Mouse (Mus musculus): Measurements from ENCODE around the gene Bag1. TPM values are rescaled to one million over a fixed set of nuclear protein-coding genes. Genes with fewer than 3 reads are reported as not detected.

Bag1 gene
- polyA plus RNA-seq, 1 experiment from 2014 or later, result 145 TPM

DNA sequence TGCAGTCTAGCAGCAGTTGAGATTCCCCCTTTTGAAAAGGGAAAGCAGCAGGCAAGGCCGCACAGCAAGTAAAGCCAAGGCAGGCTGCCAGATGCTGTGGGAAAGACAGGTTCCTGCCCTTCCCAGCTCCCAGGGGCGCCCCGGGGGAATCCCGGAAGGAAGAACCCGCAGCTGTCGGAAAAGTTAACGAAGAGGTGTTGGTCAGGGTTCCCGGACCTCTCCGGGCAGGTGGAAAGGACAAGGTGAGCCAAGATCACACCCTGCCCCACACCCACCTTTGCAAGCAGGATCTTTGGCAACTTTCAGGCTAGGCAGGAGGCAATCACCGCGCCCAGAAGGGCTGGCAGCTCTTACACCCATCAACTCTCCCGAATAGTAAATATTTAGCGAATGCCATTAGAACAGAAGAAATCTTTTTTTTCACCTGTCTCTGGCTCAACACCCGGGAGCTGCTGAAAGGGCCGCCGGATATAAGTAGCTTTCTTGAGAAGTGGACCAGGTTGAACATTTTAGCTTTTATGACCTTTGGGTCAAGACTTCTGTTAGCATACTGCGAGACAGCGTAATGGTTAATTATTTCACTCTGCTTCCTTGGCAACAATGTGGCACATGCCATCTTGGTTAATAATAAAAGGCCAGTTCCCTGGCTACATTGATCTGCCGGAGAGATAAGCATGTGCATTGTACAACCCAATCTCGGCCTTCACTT, 39.7 kb downstream of the Bag1 start:
- H3K9me3 ChIP-seq (replicated peaks), result no peaks in the 10 kb centered on the region
- H3K4me1 ChIP-seq (replicated peaks), result peaks cover 4% of the 10 kb centered on the region; the same call in 1 of the 2 replicates
- WGBS (ENCODE audit: insufficient replicate concordance), result 42% methylated on average over 20 of the region's 20 CpGs
- H3K27ac ChIP-seq, result no peak overlapping the region
- peak overlapping the region; percentile 21; the same call in 1 of the 2 replicates for H3K4me2 ChIP-seq
- ATAC-seq (ENCODE audit: low read depth) (no peak), DNase-seq (no peak)
- H3K27me3 ChIP-seq, result no peaks in the 10 kb centered on the region
- H3K4me3 ChIP-seq (replicated peaks), result no peak overlapping the region
- no peaks in the 10 kb centered on the region for H3K36me3 ChIP-seq
- H3K9ac ChIP-seq, result no peak overlapping the region

GRCm38 (mm10) chr4:40906298-40906697, 41.8 kb downstream of the Bag1 start:
- no peaks in the 10 kb centered on the region for H3K27me3 ChIP-seq
- no peak overlapping the region for H3K4me2 ChIP-seq
- H3K9ac ChIP-seq, result no peak overlapping the region
- whole genome bisulfite sequencing (ENCODE audit: insufficient replicate concordance), result 45% methylated on average over 1 of the region's 1 CpGs
- no peak overlapping the region for H3K4me3 ChIP-seq (replicated peaks)
- no peaks in the 10 kb centered on the region for H3K9me3 ChIP-seq (replicated peaks)
- no peak overlapping the region for H3K27ac ChIP-seq
- DNase-seq (no peak), ATAC-seq (ENCODE audit: low read depth) (no peak)
- peaks cover 4% of the 10 kb centered on the region; the same call in 1 of the 2 replicates for H3K4me1 ChIP-seq (replicated peaks)
- H3K36me3 ChIP-seq, result no peaks in the 10 kb centered on the region

- Histone ChIP-seq H3K27me3 (no peaks in the 10 kb centered on the region), H3K4me1 (replicated peaks) (peaks cover 19% of the 10 kb centered on the region), H3K4me2 (no peak overlapping the region), H3K9me3 (replicated peaks) (no peaks in the 10 kb centered on the region), H3K27ac (peak overlapping the region; percentile 29; the same call in 1 of the 2 replicates), H3K36me3 (no peaks in the 10 kb centered on the region), H3K9ac (no peak overlapping the region), H3K4me3 (replicated peaks) (no peak overlapping the region)
- ATAC-seq (ENCODE audit: low read depth) (peak; percentile 80), DNase-seq (no peak)
- 59% methylated on average over 4 of the region's 4 CpGs for WGBS (ENCODE audit: insufficient replicate concordance)
These were observed 47.5 kb downstream of the Bag1 start for GRCm38 (mm10) chr4:40900612-40901011.

DNA sequence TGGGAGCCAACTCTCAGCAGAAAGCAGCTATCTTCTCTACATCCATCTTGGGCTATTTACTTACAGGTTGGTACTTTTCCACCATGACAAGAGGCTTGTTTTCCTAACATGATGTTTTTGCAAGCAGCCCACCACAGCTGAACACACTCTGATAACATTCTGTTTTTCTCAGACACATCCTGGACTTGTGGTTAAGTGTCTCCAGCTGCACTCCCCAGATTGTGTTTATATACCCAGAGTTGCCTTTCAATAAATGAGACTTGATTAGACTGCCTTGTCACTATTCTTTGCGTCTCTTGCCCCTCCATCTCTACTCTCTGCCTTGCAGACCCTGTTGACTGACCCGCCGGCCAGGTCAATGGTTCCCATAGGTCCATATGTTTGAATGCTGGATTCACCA, 48.0 kb downstream of the Bag1 start:
- 65% methylated on average over 3 of the region's 3 CpGs for WGBS (ENCODE audit: insufficient replicate concordance)
- Histone ChIP-seq H3K9ac (no peak overlapping the region), H3K4me2 (no peak overlapping the region), H3K9me3 (replicated peaks) (no peaks in the 10 kb centered on the region), H3K36me3 (no peaks in the 10 kb centered on the region), H3K27ac (peak overlapping the region; percentile 53), H3K4me3 (replicated peaks) (no peak overlapping the region), H3K27me3 (no peaks in the 10 kb centered on the region), H3K4me1 (replicated peaks) (peaks cover 19% of the 10 kb centered on the region)
- ATAC-seq (ENCODE audit: low read depth) (peak; percentile 52; the same call in 1 of the 2 replicates), DNase-seq (no peak)

- Histone ChIP-seq H3K4me3 (replicated peaks) (no peak overlapping the region), H3K27ac (no peak overlapping the region), H3K4me2 (no peak overlapping the region), H3K27me3 (no peaks in the 10 kb centered on the region), H3K9ac (no peak overlapping the region), H3K4me1 (replicated peaks) (peaks cover 19% of the 10 kb centered on the region), H3K36me3 (no peaks in the 10 kb centered on the region), H3K9me3 (replicated peaks) (no peaks in the 10 kb centered on the region)
- ATAC-seq (ENCODE audit: low read depth) (no peak), DNase-seq (no peak)
- WGBS (ENCODE audit: insufficient replicate concordance), result 70% methylated on average over 2 of the region's 2 CpGs
These were observed 48.8 kb downstream of the Bag1 start for GRCm38 (mm10) chr4:40899264-40899663.

GRCm38 (mm10) chr4:40898476-40899044, 49.5 kb downstream of the Bag1 start:
- Histone ChIP-seq H3K27ac (no peak overlapping the region), H3K4me2 (no peak overlapping the region), H3K4me3 (replicated peaks) (no peak overlapping the region), H3K9me3 (replicated peaks) (no peaks in the 10 kb centered on the region), H3K9ac (no peak overlapping the region), H3K36me3 (no peaks in the 10 kb centered on the region), H3K27me3 (no peaks in the 10 kb centered on the region), H3K4me1 (replicated peaks) (peaks cover 19% of the 10 kb centered on the region)
- WGBS (ENCODE audit: insufficient replicate concordance), result 78% methylated on average over 6 of the region's 6 CpGs
- ATAC-seq (ENCODE audit: low read depth) (no peak), DNase-seq (no peak)

DNA sequence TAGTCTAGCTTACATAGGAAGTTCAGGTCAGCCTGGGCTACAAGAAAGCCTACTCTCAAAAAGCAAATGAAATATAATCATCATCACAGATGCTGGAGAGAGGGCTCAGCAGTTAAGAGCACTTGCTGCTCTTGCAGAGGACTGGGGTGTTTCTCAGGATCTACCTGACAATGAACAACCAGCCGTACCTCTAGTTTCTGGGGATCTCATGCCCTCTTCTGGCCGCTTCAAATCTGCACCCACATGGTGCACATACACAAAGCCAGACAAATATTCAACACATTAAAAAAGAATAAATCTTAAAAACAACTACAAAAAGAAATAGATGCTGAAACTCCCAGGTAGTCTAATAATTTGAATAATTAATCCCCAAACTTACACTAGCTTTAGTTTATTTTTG, 52.4 kb downstream of the Bag1 start:
- ATAC-seq (ENCODE audit: low read depth) (no peak), DNase-seq (no peak)
- WGBS (ENCODE audit: insufficient replicate concordance), result 87% methylated on average over 2 of the region's 2 CpGs
- H3K4me3 ChIP-seq (replicated peaks), result no peak overlapping the region
- H3K27me3 ChIP-seq, result no peaks in the 10 kb centered on the region
- H3K27ac ChIP-seq, result no peak overlapping the region
- H3K4me1 ChIP-seq (replicated peaks), result peaks cover 15% of the 10 kb centered on the region
- no peaks in the 10 kb centered on the region for H3K36me3 ChIP-seq
- no peaks in the 10 kb centered on the region for H3K9me3 ChIP-seq (replicated peaks)
- no peak overlapping the region for H3K9ac ChIP-seq
- H3K4me2 ChIP-seq, result no peak overlapping the region

- H3K4me2 ChIP-seq, result no peak overlapping the region
- H3K36me3 ChIP-seq, result no peaks in the 10 kb centered on the region
- no peak overlapping the region for H3K9ac ChIP-seq
- H3K4me1 ChIP-seq (replicated peaks), result peaks cover 10% of the 10 kb centered on the region
- ATAC-seq (ENCODE audit: low read depth) (no peak), DNase-seq (no peak)
- WGBS (ENCODE audit: insufficient replicate concordance), result 79% methylated on average over 3 of the region's 3 CpGs
- no peak overlapping the region for H3K27ac ChIP-seq
- H3K4me3 ChIP-seq (replicated peaks), result no peak overlapping the region
- no peaks in the 10 kb centered on the region for H3K9me3 ChIP-seq (replicated peaks)
- no peaks in the 10 kb centered on the region for H3K27me3 ChIP-seq
These were observed 53.0 kb downstream of the Bag1 start for GRCm38 (mm10) chr4:40895118-40895517.

- no peak overlapping the region for H3K27ac ChIP-seq
- H3K4me3 ChIP-seq (replicated peaks), result no peak overlapping the region
- H3K4me1 ChIP-seq (replicated peaks), result no peaks in the 10 kb centered on the region
- no peaks in the 10 kb centered on the region for H3K9me3 ChIP-seq (replicated peaks)
- WGBS (ENCODE audit: insufficient replicate concordance), result 70% methylated on average over 5 of the region's 5 CpGs
- no peak for DNase-seq
- H3K36me3 ChIP-seq, result no peaks in the 10 kb centered on the region
- no peak for ATAC-seq (ENCODE audit: low read depth)
- no peak overlapping the region for H3K4me2 ChIP-seq
- no peaks in the 10 kb centered on the region for H3K27me3 ChIP-seq
- H3K9ac ChIP-seq, result no peak overlapping the region
These were observed 56.9 kb downstream of the Bag1 start for GRCm38 (mm10) chr4:40891206-40891605.

DNA sequence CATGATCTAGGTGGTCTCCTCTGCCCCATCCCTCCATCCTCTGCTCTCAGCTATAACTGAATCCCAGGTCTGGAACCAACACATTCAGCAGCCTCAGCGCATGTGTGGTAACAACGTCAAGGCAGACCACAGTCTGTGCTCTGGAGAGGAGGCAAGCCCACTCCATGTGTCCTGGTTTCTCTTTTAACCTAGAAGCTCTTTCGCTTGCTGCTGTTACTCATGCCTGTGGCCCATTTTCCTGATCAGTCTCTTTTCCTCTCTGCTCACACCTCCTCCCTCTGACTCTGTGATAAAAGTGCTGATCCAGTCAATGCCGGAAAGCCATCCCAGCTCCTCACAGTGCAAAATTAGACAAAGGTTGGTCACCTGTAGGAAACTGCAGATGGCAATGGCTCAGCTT, 58.1 kb downstream of the Bag1 start:
- 63% methylated on average over 4 of the region's 4 CpGs for WGBS (ENCODE audit: insufficient replicate concordance)
- Histone ChIP-seq H3K36me3 (no peaks in the 10 kb centered on the region), H3K4me3 (replicated peaks) (no peak overlapping the region), H3K27me3 (no peaks in the 10 kb centered on the region), H3K4me2 (no peak overlapping the region), H3K9ac (no peak overlapping the region), H3K9me3 (replicated peaks) (no peaks in the 10 kb centered on the region), H3K4me1 (replicated peaks) (no peaks in the 10 kb centered on the region), H3K27ac (no peak overlapping the region)
- no peak for ATAC-seq (ENCODE audit: low read depth)
- no peak for DNase-seq

GRCm38 (mm10) chr4:40889252-40889651, 58.8 kb downstream of the Bag1 start:
- Histone ChIP-seq H3K4me1 (replicated peaks) (no peaks in the 10 kb centered on the region), H3K27ac (no peak overlapping the region), H3K9ac (no peak overlapping the region), H3K27me3 (no peaks in the 10 kb centered on the region), H3K9me3 (replicated peaks) (no peaks in the 10 kb centered on the region), H3K4me2 (no peak overlapping the region), H3K4me3 (replicated peaks) (no peak overlapping the region), H3K36me3 (no peaks in the 10 kb centered on the region)
- 45% methylated on average over 3 of the region's 3 CpGs for WGBS (ENCODE audit: insufficient replicate concordance)
- DNase-seq (no peak), ATAC-seq (ENCODE audit: low read depth) (no peak)

- Histone ChIP-seq H3K36me3 (no peaks in the 10 kb centered on the region), H3K4me1 (replicated peaks) (no peaks in the 10 kb centered on the region), H3K4me3 (replicated peaks) (no peak overlapping the region), H3K27ac (no peak overlapping the region), H3K4me2 (no peak overlapping the region), H3K9ac (no peak overlapping the region), H3K9me3 (replicated peaks) (no peaks in the 10 kb centered on the region), H3K27me3 (no peaks in the 10 kb centered on the region)
- DNase-seq (no peak), ATAC-seq (ENCODE audit: low read depth) (no peak)
- WGBS (ENCODE audit: insufficient replicate concordance), result 74% methylated on average over 11 of the region's 11 CpGs
These were observed 59.3 kb downstream of the Bag1 start for GRCm38 (mm10) chr4:40888839-40889238.
